Mouse (Mus musculus): ENCODE measurements around the gene Malsu1.

Malsu1 gene

DNA sequence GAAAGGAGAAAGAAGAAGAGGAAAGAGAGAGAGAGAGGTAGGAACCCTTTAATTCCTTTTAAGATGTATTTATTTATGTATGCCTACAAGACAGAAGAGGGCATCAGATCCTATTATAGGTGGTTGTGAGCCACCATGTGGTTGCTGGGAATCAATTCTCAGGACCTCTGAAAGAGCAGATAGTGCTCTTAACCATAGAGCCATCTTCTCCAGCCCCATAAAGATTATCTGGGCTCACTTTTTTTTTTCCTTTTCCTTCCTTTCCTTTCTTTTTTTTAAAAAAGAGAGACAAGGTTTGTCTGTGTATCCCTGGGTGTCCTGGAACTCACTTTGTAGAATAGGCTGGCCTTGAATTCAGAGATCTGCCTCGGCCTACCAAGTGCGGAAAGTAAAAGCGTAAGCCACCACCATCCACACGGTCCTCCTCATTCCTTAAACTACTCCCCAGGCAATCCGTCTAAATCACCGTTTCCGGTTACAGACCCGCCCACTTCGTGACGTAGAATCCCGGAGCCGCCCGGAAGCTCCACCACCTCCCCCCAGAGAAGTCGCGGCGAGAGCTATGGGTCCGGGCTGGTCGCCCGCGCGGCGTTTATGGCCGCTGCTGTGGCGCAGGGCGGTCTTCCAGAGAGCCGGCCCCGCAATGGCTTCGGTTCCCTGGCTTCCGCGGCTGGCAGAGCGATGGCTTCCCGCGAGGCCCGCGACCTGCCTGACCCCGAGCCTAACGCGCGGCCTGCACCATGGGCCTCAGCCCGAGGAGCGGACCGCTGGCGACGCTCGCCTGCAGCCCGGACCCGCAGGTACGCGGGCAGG, at the start of gene Malsu1:
Gene Malsu1 (plus strand): TSS at position 492 of the 813 bp plus-strand sequence.
- peak; percentile 97 to 98 for DNase-seq

DNA sequence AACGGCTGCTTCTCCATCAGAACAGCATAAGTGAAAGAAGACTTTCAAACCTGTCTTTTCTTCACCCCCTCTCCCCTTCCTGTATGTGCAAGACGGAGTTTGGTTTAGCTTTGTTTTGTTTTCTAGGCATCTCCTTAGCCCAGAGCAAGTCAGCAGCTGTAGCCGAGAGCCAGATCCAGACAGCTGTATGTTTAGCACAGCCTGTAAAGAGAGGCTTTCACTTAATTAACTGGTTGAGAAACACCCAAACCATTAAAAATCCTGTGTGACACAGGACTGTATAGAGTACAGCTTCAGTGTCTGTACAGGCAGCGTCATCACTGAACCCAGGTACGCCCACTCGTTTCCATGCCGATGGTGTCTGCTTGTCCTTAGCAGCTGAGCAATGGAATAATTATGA, 48.3 kb upstream of the Malsu1 start:
- DNase-seq: no peak

DNA sequence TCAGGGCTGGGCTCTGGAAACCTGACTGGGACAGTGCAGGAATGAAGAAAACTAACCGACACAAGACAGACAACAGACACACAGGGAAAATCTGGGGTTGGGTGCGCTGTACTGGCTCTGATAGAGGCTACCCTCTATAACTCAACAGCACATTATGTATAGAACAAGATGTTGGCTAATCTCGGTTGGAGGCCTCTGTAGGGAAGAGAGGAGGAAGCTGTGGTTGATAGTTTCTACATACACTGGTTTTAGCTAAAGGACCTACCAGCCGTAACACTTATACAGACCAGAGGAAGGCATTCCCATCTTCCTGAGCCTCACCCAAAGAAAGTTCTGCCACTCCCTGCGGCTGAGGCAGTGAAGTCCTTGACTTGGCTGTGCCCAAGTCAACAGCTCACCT, 47.1 kb upstream of the Malsu1 start:
- DNase-seq: no peak

DNA sequence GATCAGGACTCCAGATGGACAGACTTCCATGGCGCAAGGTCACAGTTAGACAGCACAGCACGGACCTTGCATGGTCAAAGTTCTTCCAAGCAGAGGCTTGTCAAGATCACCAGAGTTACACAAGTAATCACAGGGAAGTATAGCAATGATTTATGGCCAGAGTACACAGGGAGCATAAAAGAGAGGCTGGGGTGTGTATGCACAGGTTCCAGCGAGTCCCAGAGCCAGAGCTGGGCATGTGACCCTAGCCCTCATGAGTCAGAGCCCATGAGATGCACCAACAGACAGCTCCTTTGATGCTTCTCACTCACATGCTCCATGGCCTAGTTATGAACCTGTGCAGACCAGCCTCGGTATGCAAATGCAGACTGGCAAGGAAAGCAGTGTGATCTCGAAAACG, 45.6 kb upstream of the Malsu1 start:
- no peak for DNase-seq

DNA sequence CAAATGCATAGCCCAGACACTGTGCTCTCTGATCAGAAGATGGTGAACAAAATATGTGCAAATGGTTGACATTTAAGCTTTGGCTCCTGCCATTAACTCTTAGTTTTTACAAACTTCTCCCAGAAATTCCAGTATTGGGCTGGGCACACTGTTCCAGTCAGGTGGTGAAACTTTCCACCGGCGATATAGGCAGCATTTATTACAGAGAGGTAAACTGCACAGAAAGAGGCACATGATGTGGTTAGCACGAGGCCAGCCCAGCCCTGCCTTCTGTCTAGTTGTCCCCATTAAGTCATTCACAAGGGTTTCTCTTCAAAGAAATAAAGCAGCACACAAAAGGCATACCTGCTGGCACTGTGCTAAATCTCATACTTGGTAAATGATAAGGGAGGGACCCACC, 44.9 kb upstream of the Malsu1 start:
- DNase-seq: no peak

DNA sequence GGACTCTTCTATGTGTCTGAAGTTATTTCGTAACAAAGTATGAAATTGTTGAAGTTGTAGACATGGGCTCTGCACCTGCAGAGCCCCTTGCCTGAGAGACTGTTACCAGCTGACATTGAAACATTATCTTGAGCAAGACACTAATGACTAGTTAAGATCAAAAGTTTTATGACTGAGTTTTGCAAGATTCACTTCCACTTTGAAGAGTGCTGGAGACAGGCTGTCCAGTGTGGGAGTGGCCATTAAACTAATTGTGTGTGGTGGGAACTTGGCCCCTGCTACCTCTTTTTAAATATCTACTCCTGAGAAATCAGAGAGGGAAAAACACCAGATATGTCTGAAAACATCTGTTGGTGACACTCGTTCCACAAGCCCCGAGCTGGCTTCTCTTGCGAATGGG, 42.4 kb upstream of the Malsu1 start:
- DNase-seq: no peak

DNA sequence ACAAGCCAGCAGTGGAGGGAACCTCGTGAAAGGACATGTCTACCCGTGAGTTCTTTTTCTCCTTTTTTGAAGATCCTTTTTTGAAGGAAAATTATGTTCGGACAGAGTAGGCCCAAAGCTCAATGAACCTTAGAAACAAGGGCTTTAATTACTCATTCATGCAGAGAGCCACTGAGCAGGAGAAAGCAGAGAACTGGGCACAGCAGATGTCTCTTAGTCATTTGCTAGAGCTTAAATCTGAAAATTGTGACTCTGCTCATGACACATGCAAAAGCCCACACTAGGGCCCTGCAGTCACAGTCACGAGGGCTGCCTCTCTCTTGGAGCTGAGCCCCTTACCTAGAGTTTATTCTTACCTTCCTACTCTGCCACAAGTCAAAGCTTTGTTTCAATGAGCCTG, 40.8 kb upstream of the Malsu1 start:
- no peak for DNase-seq

DNA sequence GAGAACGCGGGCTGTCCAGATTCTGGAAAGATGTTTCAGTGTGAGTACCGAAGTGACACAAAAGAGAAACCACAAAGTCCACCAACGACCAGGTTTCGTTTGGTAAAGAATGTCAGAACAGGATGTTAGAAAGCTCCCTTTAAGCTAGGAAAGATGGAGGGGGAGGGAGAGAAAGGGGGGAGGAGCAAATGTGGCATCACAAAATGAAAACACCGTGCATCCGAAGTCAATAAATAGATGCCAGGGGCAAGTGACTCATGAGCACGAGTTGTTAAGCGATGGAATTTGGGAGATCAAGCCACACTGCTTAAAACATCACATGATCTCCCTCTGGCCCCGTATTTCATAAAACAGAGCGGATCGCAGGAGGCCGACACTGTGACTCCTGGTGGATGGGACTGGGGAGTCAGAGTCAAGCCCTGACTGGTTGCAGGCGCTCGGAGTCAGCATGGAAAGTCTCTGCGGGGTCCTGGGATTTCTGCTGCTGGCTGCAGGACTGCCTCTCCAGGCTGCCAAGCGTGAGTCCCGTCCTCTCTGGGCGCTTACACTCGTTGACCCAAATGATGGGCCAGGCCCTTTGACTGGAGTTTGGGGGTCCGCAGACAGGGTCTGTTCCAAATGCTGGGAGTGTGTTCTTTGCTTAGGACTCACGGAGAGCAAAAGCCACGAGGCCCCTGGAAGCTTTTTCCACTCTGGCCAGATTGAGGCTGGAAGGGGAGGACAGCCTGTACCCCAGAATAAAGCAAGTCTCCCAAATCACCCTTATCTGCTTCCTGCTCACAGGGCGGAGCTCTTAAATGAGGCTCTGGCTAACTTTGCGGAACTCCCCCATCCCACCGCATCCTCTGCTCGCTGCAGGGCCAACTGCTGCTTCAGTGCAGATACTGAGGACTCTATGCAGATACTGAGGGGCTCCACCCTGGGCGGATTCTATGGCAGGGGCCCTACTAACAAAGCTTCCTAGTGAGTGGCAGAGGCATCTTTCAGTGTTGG, 37.0 kb upstream of the Malsu1 start, which contains the start of gene Gpnmb:
Gene Gpnmb (plus strand): TSS at position 272 of the 993 bp plus-strand sequence.
- DNase-seq: no peak

DNA sequence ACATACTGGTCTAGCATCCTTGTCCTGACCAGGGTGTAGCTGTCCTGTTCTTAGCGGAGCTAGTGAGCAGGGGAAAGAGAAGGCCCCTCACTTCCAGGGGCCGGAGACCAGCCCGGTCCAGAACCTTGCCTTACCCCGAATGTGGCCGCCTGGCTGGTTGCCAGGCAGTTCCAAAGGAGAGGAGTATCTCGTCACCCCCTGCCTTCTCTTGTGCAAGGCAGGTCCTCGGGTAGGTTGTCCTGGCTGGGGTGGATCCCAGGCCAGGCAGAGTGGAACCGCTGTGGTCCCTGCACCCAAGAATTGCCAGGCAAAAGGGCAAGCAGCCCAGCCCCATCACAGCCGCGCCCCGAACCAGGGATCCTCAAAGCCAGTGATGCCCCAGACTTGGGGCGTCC, 36.3 kb upstream of the Malsu1 start:
- no peak for DNase-seq

DNA sequence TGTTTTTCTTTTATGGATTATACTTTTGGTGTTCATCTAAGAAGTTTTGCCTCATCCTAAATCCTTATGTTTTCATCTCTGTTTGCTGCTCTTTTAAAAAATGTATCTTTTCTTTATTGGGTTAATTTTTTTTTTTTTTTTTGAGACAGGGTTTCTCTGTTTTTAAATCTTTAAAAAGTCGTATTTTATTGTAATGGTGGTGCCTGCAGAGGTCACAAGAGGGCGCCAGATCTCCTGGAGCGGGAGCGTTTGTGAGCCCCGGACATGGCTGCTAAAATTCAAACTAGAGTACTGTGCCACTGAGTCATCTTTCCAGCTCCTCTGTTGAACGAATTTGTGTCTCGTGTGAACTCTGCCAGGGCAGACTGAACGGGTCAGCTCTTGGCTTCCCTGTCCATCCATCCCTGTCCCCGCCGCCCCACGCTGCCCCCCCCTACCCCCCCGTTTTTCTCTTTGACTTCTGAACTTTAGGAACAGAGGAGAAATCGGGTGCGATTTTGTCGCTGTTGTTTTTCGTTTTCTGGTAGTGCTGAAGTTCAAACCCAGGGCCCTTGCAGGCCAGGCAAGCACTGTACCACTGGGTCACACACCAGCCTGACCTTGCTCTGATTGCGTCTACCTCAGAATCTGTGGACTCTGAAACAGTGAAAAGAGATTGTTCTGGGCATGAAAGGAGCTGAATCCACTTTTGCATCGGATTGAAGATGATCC, 34.0 kb upstream of the Malsu1 start:
- DNase-seq: peak; percentile 78 to 79

DNA sequence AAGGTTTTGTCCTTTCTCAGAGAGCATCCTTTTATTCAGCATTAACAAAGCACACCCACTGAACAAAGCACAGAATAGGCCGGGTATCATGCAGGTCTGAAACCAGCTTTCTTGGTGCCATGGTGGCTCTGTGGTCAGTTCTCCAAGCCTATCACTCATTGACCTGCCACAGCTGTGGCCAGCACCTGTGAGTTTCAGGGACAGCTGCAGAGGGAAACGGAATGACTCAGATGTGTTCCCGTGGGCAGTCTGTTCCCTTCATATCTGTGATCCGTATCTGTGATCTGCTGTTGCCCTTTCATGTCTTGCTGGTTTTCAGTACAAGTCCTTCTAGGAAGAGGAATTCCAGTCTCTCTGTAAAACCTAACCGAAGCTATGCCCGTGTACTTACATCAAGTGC, 27.1 kb upstream of the Malsu1 start:
- DNase-seq: no peak

DNA sequence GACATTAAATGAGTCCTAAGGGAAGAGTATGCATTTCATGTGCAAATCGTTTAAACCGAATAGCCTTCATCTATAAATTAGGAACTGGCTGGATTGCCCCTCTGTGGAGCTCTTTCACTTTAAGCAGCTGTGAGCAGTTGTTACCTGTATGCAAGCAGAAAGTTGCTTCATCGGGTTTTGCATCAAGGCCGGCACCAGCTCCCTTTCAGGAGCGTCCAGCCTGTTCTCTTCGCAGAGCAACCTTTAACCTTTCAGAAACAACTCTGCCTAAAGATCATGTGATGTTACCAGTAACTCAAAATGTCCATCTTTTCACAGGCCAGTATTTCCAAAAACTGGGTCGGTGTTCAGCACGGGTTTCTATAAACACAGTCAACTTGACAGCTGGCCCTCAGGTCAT, 26.6 kb upstream of the Malsu1 start:
- no peak for DNase-seq

DNA sequence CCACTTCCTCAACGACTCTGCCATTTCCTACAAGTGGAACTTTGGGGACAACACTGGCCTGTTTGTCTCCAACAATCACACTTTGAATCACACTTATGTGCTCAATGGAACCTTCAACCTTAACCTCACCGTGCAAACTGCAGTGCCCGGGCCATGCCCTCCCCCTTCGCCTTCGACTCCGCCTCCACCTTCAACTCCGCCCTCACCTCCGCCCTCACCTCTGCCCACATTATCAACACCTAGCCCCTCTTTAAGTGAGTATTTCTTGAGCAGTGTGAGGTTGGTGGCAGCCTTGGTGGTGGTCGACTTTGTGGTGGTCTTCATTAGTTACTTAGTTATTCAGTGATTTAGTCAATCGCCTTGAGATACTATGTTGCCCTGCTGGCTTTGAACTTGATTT, 25.7 kb upstream of the Malsu1 start:
- DNase-seq: no peak

DNA sequence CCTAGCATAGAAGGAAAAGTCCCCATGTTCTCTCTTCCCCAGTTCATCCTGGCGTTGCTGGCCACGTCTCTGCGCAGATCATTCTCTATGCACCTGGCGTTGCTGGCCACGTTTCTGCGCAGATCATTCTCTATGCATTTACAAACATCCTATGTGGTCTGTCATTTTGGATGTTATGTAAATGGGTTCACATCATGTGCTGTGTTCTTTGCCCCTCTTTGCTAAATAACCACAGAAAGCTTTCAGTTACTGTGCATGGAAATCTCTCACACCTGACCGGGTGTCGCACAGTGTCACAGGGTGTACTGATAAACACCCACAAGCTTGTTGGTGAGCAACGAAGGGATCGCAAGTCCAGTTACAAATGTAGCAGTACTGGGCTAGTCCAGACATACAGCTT, 25.2 kb upstream of the Malsu1 start:
- DNase-seq: no peak

DNA sequence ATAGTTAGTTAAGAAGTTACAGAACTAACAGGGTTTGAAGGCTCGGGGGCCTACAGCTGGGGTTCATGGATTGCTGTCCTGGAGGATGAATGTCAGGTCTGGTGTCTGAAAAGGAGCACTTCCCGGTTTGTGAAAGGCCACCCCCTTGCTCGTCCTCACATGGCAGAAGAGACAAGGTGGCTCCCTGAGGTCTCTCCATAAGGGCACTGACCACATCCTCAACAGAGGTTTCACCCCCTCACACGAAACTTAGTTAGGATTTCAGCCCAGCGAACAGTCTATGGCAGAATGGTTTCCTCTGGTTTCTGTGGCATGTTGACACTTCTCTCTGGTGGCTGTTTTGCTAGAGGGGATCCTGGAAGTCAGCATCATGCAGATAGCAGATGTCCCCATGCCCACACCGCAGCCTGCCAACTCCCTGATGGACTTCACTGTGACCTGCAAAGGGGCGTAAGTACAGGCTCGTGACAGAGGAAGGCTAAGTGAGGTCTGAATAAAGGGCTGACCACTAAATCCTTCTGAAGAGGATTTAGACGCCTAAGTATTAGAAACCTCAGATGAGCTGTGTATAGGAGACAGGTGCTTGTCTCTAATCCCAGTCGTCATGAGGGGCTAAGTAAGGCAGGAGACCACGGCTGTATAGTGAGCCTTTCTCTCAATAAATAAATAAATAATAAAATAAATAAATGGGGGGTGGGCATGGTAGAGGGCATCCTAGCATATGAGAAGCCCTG, 22.8 kb upstream of the Malsu1 start:
- DNase-seq: no peak

DNA sequence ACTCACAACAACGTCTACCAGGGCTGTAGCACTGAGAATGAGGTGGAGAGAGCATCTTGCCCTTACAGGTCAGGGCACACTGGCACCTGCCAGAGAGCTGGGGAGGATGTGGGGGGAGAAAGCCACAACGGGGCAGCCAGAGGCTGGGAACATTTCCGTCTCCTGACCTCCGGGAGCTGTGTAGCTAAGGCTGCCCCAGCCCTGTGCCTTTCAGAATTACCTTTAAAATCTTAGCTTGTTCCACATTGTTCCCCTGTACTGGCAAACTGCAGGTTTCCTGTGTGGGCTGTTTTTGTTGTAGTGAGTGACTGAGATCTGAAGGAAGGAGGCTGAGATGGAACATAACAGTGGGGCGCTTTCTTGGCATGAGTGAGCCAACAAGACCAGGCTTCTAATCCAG, 21.4 kb upstream of the Malsu1 start:
- no peak for DNase-seq

DNA sequence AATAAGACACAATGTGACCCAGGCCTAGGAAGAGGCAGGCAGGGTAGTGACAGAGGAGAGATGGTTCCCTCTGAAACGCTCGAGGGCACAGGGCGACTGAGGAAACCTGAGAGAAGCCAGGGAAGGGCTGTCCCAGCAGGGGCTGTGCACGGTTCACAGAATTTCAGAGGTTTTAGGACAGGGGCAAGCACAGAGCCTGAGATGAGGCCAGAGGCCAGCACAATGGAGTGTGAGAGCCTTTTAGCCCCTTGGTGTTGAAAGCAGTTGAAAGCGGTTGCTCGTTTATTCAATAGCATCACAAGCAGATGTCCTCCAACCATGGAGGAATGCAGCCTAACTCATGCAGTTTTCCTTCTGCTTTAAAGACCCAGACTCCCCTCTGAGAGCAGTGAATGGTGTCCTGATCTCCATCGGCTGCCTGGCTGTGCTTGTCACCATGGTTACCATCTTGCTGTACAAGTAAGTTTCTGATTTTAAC, 18.3 kb upstream of the Malsu1 start:
- no peak for DNase-seq

DNA sequence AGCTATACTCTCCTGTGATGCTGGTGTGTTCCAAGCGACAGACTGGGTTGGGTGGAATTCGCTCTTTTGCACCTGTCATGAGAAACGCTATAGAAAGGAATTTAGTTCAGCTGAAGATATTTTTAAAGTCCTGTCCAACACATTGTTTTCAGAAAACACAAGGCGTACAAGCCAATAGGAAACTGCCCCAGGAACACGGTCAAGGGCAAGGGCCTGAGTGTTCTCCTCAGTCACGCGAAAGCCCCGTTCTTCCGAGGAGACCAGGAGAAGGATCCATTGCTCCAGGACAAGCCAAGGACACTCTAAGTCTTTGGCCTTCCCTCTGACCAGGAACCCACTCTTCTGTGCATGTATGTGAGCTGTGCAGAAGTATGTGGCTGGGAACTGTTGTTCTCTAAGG, 17.6 kb upstream of the Malsu1 start:
- no peak for DNase-seq

DNA sequence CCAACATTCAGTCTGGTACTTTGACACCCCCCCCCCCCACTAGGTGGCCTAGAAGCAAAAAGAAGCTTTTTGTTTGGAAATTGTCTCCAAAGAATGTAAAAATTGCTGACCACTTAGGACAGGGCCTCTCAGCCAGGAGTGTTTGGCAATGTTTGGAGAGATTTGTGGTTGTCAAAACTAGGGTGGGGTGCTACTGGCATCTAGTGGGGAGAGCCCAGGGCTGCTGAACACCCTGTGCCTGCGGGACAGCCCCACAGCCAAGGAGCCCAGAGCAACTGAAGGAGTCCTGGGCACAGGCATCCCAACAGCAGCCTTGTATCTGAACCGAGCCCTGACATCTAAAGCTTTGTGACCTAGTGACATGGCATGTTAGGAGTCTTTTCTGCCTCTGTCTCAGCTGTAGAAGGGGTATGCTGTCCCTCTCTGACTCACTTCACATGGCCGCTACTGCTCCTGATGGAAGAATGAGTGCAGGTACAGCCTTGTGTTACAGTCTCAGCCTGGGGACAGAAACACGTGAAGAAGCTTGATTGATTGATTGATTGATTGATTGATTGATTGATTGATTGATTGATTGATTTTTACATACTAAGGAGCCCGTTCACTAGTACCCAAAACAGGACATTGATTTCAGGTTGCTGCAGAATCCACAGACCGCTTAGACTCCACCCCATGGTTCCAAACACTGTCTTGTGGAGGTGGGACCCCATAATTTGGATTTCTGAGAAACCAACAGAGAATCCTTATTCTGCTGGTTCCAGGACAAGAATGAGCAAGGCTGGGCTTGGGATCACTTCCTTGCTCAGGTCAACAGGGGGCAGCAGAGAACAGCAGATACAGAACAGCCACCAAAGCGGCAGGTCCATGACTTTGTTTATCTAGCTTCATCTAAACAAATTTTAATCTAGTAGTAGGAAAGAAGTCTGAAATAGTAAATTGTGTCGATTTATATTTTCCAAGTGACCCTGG, 16.3 kb upstream of the Malsu1 start:
- peak; percentile 85 to 88 for DNase-seq

DNA sequence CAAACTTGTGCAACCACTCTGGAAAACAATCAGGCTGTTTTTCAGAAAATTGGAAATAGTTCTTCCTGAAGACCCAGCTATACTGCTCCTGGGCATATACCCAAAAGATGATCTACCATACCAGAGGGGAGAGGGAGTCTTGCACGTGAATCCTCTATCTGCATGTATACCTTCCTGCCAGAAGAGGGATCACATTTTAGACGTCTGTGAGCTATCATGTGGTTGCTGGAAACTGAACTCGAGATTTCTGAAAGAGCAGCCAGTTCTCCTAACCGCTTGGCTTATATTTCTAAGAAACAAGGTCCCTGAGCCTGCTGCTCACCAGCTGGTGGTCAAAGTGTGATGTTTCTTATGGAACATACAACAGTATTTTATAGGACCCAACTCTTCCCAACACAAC, 5.2 kb upstream of the Malsu1 start:
- no peak for DNase-seq

DNA sequence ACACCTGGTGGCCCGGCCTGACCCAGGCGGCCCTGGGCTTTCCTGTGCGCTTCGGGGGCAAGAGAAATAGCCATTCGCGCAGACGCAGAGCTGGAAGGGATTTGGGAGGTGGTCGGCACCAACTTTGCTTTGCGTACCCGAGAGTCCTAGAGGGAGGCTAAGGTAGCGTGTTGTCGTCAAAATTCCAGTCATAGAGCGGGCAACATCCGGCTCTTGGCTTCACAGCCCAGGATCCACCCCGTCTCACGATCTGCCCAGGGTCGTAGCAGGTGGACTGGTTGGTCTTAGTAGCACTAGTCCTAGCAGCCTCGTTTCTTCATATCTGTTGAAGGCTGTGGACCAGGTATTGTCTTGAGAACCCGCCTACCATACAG, 509 bp downstream of the Malsu1 start:
- DNase-seq: no peak

Measured in cerebellum, postnatal 10 days (tissue).